Mouse (Mus musculus): ENCODE measurements around the gene Eci2. TPM values are rescaled to one million over a fixed set of nuclear protein-coding genes. Genes with fewer than 3 reads are reported as not detected.
"Not testable (repeated sequence)": the region's sequence is repeated elsewhere in the genome, so short reads cannot be mapped to it uniquely, and the experiment has no call there.

Eci2 gene
- polyA plus RNA-seq, 1 experiment from 2014 or later: 114 TPM

DNA sequence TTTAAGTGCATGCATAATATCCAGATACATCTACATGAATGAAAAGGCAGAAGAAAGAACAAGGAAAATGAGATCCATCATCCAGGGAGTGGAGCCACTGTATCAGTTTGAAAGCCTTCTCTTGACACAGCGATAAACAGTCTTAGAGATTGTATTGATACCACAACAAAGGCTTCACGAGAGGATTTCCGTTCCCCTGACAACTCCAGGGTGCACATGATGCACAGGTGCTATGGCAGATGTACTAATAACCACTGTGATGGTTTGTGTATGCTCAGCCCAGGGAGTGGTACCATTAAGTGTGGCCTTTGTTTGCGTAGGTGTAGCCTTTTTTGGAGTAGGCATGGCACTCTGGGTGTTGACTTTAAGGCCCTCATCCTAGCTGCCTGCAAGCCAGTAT lies 70.0 kb downstream of the Eci2 start:
- 83% methylated on average over 4 of the region's 4 CpGs for WGBS
- no peaks in the 10 kb centered on the region for H3K36me3 ChIP-seq (replicated peaks; ENCODE audit: control insufficient read depth, insufficient read depth)
- no peak overlapping the region for H3K4me3 ChIP-seq (replicated peaks; ENCODE audit: low read length)
- no peak overlapping the region for H3K9ac ChIP-seq
- no peak overlapping the region for H3K27ac ChIP-seq
- ATAC-seq (ENCODE audit: low FRiP score) (no peak), DNase-seq (ENCODE audit: low spot score) (no peak)
- no peaks in the 10 kb centered on the region for H3K4me1 ChIP-seq (replicated peaks; ENCODE audit: control insufficient read depth, insufficient read depth, low read length)
- H3K4me2 ChIP-seq (replicated peaks): no peak overlapping the region
- H3K27me3 ChIP-seq (ENCODE audit: control insufficient read depth, insufficient read depth, low read length): no peaks in the 10 kb centered on the region
- no peaks in the 10 kb centered on the region for H3K9me3 ChIP-seq (ENCODE audit: control insufficient read depth, low read length)

- not testable (repeated sequence) for H3K9me3 ChIP-seq (ENCODE audit: control insufficient read depth, low read length); ATAC-seq (ENCODE audit: low FRiP score); H3K27me3 ChIP-seq (ENCODE audit: control insufficient read depth, insufficient read depth, low read length); H3K36me3 ChIP-seq (replicated peaks; ENCODE audit: control insufficient read depth, insufficient read depth); H3K27ac ChIP-seq; H3K9ac ChIP-seq; H3K4me3 ChIP-seq (replicated peaks; ENCODE audit: low read length); H3K4me2 ChIP-seq (replicated peaks); H3K4me1 ChIP-seq (replicated peaks; ENCODE audit: control insufficient read depth, insufficient read depth, low read length); DNase-seq (ENCODE audit: low spot score)
- 100% methylated on average over 2 of the region's 2 CpGs for WGBS
Observed at GRCm38 (mm10) chr13:34951437-34951836, 75.5 kb downstream of the Eci2 start.

- no peak for ATAC-seq (ENCODE audit: low FRiP score)
- Histone ChIP-seq H3K9ac (no peak overlapping the region), H3K36me3 (replicated peaks; ENCODE audit: control insufficient read depth, insufficient read depth) (no peaks in the 10 kb centered on the region), H3K27ac (no peak overlapping the region), H3K4me1 (replicated peaks; ENCODE audit: control insufficient read depth, insufficient read depth, low read length) (no peaks in the 10 kb centered on the region), H3K4me3 (replicated peaks; ENCODE audit: low read length) (no peak overlapping the region), H3K27me3 (ENCODE audit: control insufficient read depth, insufficient read depth, low read length) (no peaks in the 10 kb centered on the region), H3K9me3 (ENCODE audit: control insufficient read depth, low read length) (no peaks in the 10 kb centered on the region), H3K4me2 (replicated peaks) (no peak overlapping the region)
- no peak for DNase-seq (ENCODE audit: low spot score)
Observed at GRCm38 (mm10) chr13:34942370-34942769, 84.5 kb downstream of the Eci2 start.

DNA sequence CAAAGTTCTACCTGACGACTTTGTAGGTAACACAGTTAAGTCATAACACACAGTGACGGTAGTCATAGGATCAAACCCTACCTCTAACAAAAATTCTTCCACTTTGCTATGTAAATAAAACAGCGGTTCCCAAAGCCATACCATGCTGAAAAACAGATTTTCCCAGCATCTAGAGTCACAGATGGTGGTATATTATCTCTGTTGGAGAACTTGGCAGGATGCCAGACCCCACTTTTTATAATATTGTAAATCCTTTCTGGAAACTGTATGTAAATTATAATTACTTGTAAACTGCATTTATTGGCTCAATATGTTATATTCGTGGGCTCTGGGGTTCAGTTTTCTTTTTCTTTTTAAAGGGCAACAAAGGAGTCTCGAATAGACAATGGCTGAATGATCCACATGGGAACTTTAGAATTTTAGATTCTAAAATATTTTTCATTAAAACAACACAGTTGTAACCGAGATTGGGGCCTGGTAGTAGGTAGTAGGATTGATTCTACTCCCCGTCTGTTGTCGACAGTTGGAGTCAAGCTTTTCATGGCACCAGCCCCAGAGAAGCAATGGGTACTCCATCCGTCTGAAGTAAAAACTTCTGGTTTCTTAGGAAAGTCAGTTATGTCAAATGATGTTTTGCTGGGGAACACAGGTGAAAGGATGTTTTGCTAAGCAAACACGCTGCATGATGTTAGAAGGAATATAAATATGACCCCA lies 91.8 kb downstream of the Eci2 start:
- Histone ChIP-seq H3K4me1 (replicated peaks; ENCODE audit: control insufficient read depth, insufficient read depth, low read length) (no peaks in the 10 kb centered on the region), H3K36me3 (replicated peaks; ENCODE audit: control insufficient read depth, insufficient read depth) (no peaks in the 10 kb centered on the region), H3K4me3 (replicated peaks; ENCODE audit: low read length) (no peak overlapping the region), H3K4me2 (replicated peaks) (no peak overlapping the region), H3K27me3 (ENCODE audit: control insufficient read depth, insufficient read depth, low read length) (no peaks in the 10 kb centered on the region), H3K9ac (no peak overlapping the region), H3K27ac (no peak overlapping the region), H3K9me3 (ENCODE audit: control insufficient read depth, low read length) (no peaks in the 10 kb centered on the region)
- ATAC-seq (ENCODE audit: low FRiP score) (no peak), DNase-seq (ENCODE audit: low spot score) (no peak)
- WGBS: 71% methylated on average over 10 of the region's 10 CpGs

Other genes with a start within 250 kb of the Eci2 start
- gene Prpf4b, start 151.8 kb downstream of the Eci2 start, polyA plus RNA-seq (2014; fragmentation: Nextera tagmentation; extraction: Ambion mirVana): 65.1 and 71.7 TPM in 2 replicates
- 0.67 and 1.4 TPM in 2 replicates for gene Fam217a, start 102.8 kb downstream of the Eci2 start, polyA plus RNA-seq (2014; fragmentation: Nextera tagmentation; extraction: Ambion mirVana)
- not detected in 2 replicates for gene 4933417A18Rik, start 102.7 kb downstream of the Eci2 start, polyA plus RNA-seq (2014; fragmentation: Nextera tagmentation; extraction: Ambion mirVana)
- gene Eci3, start 63.3 kb downstream of the Eci2 start, polyA plus RNA-seq (2014; fragmentation: Nextera tagmentation; extraction: Ambion mirVana): 0.86 and 1.1 TPM in 2 replicates

Data from hindbrain, embryonic 14.5 days (tissue).